Mouse (Mus musculus) megakaryocyte progenitor cell, adult 5-6 weeks (primary cell): ENCODE data around the gene Idh2. TPM values are rescaled to one million over a fixed set of nuclear protein-coding genes. Genes with fewer than 3 reads are reported as not detected.
A peak's percentile ranks its signal among the peaks of the same experiment; 100 is the strongest.
"Not testable (repeated sequence)": the region's sequence is repeated elsewhere in the genome, so short reads cannot be mapped to it uniquely, and the experiment has no call there.

ENCODE experiments used
- ATAC-seq: replicated peaks from 2 replicates; pipeline ENCODE4 v1.8.0; 2016; ENCODE audit warnings: mild to moderate bottlenecking, moderate TSS enrichment, inconsistent platforms; ENCODE audit not compliant: poor library complexity
- total RNA-seq, 2 experiments: library from RNA; stranded (forward) in 1 of 2; stranded (reverse) in 1 of 2; fragments of 157-497, 149-512 nt in 1 of 2; fragments of 200-1000 nt in 1 of 2; gene quantifications; 2 replicates each; pipeline versions ENCODE4 v1.2.3 to v1.2.4; 2015 to 2017

The Idh2 gene
- total RNA-seq, 2 experiments from 2014 or later = 274 to 276 TPM

DNA sequence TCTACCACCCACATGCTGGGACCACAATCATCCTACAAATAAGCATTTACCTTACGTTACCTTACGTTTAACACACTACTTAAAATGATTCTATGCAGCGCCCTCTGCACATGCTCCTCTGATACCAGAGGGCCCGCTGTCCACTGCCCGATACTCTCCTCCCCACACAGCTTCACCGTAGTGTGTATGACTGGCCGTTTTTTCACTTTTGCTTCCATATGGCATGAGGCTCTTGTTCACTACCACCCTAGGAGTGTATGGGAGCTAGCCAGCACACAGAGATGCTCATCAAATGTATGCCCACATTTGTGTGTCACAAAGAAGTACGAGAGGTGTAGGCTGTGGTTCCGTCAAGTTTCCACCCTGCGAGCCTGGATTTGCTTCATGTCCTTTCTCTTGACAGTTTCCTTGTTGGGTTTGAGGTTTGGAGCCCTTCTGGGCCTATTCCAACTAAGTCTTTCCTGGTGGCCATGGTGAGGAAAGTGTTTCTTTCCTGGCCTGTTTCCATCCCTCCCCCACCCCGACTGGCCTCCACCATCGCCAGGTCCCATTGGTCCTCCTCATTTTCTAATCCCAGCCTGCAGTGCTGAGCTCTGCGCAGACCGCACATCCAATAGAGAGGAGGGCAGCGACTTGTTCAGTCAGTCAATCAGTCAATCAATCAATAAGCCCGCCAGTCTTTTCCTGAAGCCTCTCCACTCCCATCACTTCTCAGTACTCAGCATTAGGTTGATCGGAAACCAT lies 52.9 kb downstream of the Idh2 start:
- no peak for ATAC-seq

DNA sequence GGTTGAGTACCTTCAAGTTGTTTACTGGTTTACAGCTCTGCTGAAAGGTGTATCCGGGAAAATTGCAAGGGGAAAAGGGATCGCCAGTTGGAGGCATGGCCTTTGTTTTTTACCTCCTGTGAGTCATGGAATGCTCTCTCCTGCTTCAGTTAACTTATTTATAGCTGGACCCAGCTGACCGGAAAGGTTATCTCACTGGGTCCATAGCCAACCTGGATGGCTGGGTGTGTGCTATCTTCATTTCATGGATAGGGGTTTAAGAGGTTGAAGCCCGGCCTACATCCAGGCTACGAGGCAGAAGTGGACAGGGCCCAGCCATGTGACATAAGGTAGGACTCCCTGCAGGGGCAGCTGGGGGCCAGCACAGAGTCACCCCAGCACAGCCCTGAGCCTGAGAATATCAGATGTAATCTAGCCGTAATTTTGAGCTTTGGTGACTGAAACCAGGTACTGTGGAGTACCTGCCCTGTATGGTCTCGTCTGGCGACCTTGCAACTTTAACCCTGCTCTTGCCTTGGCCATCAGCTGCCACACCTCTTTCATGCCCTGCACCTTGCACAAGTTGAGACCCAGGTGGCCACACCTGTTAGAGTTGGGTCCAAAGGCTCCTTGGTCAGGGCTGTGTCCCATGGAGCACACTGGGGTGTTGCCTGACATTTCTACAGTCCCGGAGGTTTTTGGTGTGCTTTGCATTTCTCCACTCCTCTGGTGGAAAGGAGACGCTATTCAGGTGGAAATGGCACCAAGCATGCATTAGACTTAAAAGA lies 55.0 kb downstream of the Idh2 start:
- no peak for ATAC-seq

DNA sequence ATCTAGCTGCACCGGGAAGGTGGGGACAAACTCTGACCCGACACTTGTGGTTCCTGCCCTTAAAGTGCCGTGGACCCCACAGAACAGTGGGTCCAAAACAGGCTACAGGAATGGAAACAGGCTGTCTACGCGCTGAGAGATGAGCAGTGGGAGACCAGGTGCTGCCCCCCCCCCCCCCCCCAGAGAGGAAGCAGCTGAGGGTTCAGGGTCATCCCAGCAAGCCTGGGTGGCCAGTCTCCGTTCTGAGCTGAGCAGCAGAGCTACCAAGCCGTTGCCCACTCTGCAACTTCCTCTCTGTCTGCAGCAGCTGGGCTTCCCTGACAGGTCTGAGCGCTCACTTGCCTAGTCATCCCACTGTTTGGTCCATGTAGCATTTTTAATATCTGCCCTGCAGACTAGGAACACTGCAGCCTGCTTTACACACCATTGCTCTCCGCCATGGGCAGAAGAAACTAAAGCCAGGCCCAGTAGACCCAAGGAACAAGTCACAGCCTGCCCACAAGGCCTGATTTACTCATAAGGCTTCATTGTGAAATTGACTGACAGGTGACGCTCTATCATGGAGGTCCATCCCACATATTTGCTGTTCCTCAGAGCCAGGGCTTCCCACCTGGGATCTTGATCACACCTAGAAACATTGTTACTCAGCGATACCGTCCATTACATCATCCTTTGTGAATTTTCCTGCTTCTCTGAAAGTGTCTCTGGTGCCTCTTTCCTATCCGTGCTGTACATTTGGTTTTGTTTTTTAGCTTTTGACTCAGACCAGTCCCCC lies 55.9 kb downstream of the Idh2 start:
- ATAC-seq = peak; percentile 67

GRCm38 (mm10) chr7:80058405-80059063 lies 56.7 kb downstream of the Idh2 start:
- 0 out of 2 replicates have a peak, but pooled peaks have one; percentile 3 for ATAC-seq

GRCm38 (mm10) chr7:80057781-80058180 lies 57.4 kb downstream of the Idh2 start:
- no peak for ATAC-seq

GRCm38 (mm10) chr7:80057002-80057691 lies 58.0 kb downstream of the Idh2 start:
- no peak for ATAC-seq

- no peak for ATAC-seq
Observed at GRCm38 (mm10) chr7:80055781-80056180, 59.4 kb downstream of the Idh2 start.

- ATAC-seq = no peak
Observed at GRCm38 (mm10) chr7:80053147-80053546, 62.0 kb downstream of the Idh2 start.

- peak; percentile 51 for ATAC-seq
Observed at GRCm38 (mm10) chr7:80052261-80052660, 62.9 kb downstream of the Idh2 start.

DNA sequence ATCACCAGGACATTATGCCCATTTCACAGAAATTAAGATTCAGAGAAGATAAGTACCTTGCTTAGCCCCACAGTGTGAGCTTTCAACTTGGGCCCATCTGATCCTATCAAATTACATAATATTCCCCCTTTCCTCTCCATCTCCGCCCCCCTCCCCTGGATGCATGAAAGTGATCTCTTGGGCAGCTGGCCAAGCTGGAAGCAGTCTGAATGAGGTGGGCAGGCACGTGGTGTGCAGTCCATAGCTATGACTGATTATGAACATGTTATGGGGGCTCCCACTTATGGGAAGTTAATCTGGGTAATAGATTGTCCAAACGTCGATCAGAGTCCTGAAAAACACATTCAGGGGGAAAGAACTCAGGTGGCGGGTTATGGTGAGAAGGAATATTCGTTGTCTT lies 63.4 kb downstream of the Idh2 start:
- ATAC-seq = no peak

- not testable (repeated sequence) for ATAC-seq
Observed at GRCm38 (mm10) chr7:80050382-80050781, 64.8 kb downstream of the Idh2 start.

DNA sequence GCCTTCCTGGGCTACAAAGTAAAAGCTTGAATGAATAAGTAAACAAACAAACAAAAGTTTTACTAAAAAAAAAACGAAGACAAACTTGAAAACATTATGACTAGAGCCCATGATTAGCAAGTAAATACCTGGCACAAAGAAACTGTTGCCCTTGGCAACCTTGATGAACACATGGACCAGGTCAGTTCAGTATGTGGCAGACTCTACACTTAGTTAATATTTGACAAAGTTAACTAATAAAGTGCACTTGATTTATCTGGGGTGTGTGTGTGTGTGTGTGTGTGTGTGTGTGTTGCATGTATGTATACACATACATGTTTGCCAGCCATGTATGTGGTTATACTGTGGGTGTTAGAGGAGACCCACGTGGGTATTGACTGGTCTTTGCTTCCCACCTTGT lies 65.4 kb downstream of the Idh2 start:
- no peak for ATAC-seq

- ATAC-seq = no peak
Observed at GRCm38 (mm10) chr7:80047041-80047440, 68.2 kb downstream of the Idh2 start.

Other genes with a start within 250 kb of the Idh2 start
- gene Ap3s2, start 194.7 kb downstream of the Idh2 start, total RNA-seq (2015) = 15.7 and 25.3 TPM in 2 replicates
- gene Ap3s2, start 194.7 kb downstream of the Idh2 start, total RNA-seq (2017) = 6.9 and 8.2 TPM in 2 replicates
- gene Arpin, start 180.0 kb downstream of the Idh2 start, total RNA-seq (2015) = 0.15 TPM in 1 of 2 replicates, not detected in the other
- 0.14 TPM in 1 of 2 replicates, not detected in the other for gene Arpin, start 180.0 kb downstream of the Idh2 start, total RNA-seq (2017)
- gene Zfp710, start 90.6 kb downstream of the Idh2 start, total RNA-seq (2015) = 18.9 and 19.3 TPM in 2 replicates
- 22.7 and 23.6 TPM in 2 replicates for gene Zfp710, start 90.6 kb downstream of the Idh2 start, total RNA-seq (2017)
- 6.6 and 7.7 TPM in 2 replicates for gene Sema4b, start 71.4 kb upstream of the Idh2 start, total RNA-seq (2015)
- 5.3 and 8.1 TPM in 2 replicates for gene Sema4b, start 71.4 kb upstream of the Idh2 start, total RNA-seq (2017)
- gene Cib1, start 117.4 kb upstream of the Idh2 start, total RNA-seq (2015) = 65.0 and 67.2 TPM in 2 replicates
- gene Cib1, start 117.4 kb upstream of the Idh2 start, total RNA-seq (2017) = 32.7 and 43.8 TPM in 2 replicates
- 7.1 TPM in 2 replicates for gene Gdpgp1, start 117.5 kb upstream of the Idh2 start, total RNA-seq (2015)
- 2.0 and 2.4 TPM in 2 replicates for gene Gdpgp1, start 117.5 kb upstream of the Idh2 start, total RNA-seq (2017)
- 1.5 TPM in 1 of 2 replicates, not detected in the other for gene Ttll13, start 131.0 kb upstream of the Idh2 start, total RNA-seq (2015)
- not detected in 2 replicates for gene Ttll13, start 131.0 kb upstream of the Idh2 start, total RNA-seq (2017)
- 27.6 and 29.4 TPM in 2 replicates for gene Ngrn, start 145.8 kb upstream of the Idh2 start, total RNA-seq (2015)
- 24.6 and 25.9 TPM in 2 replicates for gene Ngrn, start 145.8 kb upstream of the Idh2 start, total RNA-seq (2017)
- 29.0 and 39.9 TPM in 2 replicates for gene Vps33b, start 154.3 kb upstream of the Idh2 start, total RNA-seq (2015)
- gene Vps33b, start 154.3 kb upstream of the Idh2 start, total RNA-seq (2017) = 19.7 and 32.0 TPM in 2 replicates
- 94.9 and 96.2 TPM in 2 replicates for gene Prc1, start 179.1 kb upstream of the Idh2 start, total RNA-seq (2015)
- gene Prc1, start 179.1 kb upstream of the Idh2 start, total RNA-seq (2017) = 152 and 153 TPM in 2 replicates
- gene Rccd1, start 209.1 kb upstream of the Idh2 start, total RNA-seq (2015) = 11.3 and 17.7 TPM in 2 replicates
- gene Rccd1, start 209.1 kb upstream of the Idh2 start, total RNA-seq (2017) = 14.3 and 21.4 TPM in 2 replicates
- 5.4 TPM in 2 replicates for gene Unc45a, start 225.6 kb upstream of the Idh2 start, total RNA-seq (2015)
- gene Unc45a, start 225.6 kb upstream of the Idh2 start, total RNA-seq (2017) = 15.6 and 16.6 TPM in 2 replicates
- gene Hddc3, start 227.7 kb upstream of the Idh2 start, total RNA-seq (2015) = 15.1 and 20.4 TPM in 2 replicates
- gene Hddc3, start 227.7 kb upstream of the Idh2 start, total RNA-seq (2017) = 9.1 and 24.0 TPM in 2 replicates